Mouse (Mus musculus): ENCODE results near the gene Gm960.

Gene Gm960

DNA sequence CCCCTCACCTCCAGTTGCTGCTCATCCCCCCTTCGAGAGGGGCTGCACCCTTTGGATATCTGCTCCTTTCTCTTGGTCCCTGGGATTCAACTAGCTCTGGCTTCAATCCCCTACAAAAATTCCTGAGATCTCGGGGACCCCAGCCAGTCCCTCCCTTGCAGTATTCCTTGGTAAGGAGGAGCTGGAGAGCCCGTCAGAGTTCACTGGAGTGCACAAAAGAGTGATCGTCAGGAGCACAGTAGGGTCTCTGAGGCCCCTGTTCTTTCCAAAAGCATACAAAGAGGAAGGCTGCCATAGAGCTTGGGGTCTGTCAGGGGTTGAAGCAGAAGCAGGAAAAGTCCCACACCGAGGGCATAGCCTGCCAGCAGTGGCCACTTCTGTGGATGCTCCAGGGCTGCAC lies 75.7 kb downstream of the Gm960 start:
- peak; percentile 87 for DNase-seq

DNA sequence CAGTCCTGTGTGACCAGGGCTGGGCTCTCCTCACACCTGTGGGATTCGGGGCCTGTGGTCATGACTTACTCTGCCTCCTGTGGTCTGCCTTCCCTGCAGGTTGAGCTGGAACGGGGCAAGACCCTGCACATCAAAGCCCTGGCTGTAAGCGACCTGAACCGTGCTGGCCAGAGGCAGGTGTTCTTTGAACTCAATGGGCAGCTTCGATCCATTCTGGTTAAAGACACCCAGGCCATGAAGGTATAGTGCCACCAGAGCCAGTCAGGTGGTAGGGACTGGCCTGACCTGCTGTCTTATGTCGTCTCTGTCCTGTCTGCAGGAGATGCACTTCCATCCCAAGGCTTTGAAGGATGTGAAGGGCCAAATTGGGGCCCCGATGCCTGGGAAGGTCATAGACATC lies 77.7 kb downstream of the Gm960 start:
- DNase-seq = peak; percentile 88

DNA sequence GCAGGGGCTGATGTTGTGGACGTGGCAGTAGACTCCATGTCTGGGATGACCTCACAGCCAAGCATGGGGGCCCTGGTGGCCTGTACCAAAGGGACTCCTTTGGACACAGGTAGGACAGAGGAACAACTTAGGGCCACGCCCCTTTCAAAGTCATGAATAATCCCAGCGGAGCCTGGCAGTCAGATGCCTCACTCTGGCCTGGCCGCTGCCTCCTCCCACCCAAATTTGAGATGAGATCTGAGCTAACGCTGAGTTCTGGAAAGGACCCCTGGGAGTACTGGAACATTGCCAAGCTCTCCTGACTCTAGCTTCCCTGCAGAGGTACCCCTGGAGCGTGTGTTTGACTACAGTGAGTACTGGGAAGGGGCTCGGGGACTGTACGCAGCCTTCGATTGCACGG lies 79.0 kb downstream of the Gm960 start:
- DNase-seq = peak; percentile 90

DNA sequence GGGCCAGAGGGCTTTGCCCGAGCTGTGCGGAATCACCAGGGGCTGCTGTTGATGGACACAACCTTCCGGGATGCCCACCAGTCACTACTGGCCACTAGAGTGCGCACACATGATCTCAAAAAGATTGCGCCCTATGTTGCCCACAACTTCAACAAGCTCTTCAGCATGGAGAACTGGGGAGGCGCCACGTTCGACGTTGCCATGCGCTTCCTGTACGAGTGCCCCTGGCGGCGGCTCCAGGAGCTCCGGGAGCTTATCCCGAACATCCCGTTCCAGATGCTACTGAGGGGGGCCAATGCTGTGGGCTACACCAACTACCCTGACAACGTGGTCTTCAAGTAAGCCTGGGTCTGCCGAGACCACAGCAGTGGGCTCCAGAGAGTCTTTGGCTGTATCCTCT lies 80.3 kb downstream of the Gm960 start:
- DNase-seq = no peak

DNA sequence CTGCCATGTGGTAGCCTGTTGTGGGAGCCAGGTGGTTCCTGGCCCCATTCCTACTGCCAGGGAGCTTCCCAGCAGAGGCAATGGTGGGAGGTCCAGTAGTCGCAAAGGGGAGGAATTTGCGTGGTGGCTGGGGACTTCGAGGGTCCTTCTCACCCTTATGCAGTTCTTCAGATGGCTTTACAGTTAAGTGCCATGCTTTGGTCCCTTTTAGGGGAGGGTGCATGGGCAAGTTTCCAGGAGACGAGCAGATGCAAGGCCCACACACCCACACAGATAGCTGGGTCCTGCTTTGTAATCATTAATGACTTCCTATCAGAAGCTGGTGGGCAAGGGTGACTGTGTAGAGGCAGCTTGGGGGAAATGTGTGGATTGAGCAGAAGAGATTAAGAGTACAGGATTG lies 81.9 kb downstream of the Gm960 start:
- no peak for DNase-seq

DNA sequence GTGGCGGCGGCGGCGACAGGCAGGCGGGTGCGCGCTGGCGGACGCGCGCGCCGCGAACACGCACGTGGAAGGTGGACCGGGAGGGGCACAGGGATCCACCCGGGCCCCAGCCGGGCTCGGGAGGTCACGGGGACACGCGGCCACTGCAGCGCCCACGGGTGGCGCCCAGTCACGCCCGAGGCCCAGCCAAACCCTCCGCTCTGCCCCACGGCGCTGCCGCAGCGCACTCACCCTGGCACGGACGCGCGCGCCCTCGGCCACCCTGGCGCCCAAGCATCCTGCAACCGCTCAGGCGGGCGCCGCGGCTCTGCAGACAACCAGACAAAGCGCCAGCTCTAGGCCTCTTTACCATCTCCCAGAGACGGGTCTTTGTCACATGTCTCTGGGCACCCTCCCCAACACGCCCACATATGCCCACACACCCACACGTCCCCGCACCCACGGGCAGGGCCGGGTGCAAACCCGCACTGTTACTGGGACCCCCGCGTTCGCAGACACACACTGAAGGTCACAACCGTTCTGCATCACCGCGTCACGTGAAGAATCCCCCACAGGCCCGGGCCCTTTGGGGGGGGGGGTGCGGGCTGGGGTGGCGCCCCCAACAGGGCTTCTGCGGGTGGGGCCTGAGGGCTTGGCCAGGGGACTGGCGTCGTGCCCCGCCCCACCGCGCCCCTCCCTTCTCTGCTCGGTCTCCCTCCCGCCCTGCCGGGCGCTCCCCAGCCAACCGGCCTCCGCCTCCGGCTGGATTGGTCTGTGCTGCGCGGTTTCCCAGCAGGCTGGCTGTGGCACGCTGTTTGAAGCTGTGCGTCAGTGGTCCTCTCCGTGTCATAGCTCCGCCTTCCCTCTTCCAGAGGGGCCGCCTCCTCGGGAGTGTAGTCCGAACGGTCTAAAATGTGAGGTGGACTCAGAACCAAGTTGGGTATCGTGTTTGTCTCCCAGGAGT lies 83.0 kb downstream of the Gm960 start, which contains the start of gene Lrfn4:
Lrfn4 (minus strand) TSS at position 517 of the 943 bp plus-strand sequence.
- peak; percentile 99 for DNase-seq

DNA sequence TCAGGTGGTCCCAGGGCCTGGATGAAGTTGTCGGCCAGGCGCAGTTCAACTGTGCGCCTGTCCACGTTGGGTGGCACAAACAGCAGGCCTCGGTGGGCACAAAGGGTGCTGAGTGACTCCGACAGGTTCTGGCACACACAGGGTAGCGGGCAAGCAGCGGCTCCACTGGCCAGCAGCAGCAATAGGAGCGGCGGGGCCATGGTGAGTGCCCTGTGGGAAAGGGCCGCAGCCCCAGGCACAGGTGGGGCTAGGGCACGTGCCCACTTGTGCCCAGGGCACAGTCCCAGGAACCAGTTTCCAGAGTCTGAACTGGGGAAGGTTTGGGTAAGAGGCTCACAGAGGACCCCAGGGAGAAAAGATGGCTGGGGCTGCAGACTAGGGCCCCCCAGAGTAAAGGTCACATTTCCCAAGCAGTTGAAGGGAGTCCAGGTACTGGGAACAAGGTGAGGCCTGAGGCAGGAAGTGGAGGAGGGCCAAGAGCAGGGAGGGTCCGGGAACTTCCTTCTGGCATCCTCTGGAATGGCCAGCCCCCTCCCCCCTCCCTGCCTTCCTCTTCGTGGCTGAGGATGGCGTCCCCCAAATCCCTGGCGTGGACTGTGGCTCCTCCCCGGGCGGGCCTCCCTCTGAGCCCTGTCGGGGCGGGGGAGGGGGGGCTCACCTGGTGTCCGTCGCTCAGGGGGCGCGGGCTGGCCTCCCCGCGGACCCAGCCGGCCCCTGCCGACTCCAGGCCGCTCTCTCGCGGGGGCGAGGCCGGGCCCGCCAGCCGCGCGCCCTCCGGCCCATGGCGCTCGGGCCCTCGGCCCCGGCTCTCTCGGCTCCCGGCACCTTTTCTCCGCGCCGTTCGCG lies 83.9 kb downstream of the Gm960 start:
- DNase-seq = peak; percentile 93

DNA sequence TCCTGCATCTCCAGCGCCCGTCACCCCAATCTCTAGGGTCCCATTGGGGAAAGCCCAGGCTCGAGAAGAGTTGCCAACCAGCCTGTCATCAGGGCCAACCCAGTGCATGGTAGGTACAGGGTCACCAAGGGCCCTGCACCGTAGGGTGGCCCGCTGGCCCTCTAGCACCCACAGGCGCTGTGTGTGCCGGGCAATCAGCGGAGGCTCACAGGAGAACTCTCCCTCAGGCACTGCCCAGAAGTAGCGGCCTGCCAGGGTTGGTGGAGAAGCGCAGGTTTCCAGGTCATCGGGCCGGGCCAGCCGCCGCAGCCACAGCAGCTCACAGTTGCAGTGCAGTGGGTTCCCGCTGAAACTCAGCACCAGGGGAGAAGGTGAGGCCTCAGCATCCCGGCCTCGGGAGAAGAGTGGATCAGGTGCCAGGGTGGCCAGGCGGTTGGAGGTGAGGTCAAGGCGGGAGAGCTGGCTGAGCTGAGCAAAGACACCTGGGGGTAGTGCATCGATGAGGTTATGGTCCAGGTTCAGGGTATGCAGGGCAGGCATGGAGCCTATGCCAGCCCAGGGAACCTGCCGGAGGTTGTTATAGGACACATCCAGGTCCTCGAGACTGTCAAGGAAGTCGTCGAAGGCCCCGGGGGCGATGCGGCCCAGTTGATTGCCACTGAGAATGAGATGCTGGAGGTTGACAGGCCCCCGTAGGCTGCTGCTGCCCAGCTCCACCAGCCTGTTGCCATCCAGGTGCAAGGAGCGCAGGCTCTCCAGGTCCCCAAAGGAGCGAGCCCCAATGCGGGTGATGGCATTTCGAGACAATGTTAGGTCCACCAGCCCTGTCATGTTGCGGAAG lies 84.8 kb downstream of the Gm960 start:
- peak; percentile 91 for DNase-seq

DNA sequence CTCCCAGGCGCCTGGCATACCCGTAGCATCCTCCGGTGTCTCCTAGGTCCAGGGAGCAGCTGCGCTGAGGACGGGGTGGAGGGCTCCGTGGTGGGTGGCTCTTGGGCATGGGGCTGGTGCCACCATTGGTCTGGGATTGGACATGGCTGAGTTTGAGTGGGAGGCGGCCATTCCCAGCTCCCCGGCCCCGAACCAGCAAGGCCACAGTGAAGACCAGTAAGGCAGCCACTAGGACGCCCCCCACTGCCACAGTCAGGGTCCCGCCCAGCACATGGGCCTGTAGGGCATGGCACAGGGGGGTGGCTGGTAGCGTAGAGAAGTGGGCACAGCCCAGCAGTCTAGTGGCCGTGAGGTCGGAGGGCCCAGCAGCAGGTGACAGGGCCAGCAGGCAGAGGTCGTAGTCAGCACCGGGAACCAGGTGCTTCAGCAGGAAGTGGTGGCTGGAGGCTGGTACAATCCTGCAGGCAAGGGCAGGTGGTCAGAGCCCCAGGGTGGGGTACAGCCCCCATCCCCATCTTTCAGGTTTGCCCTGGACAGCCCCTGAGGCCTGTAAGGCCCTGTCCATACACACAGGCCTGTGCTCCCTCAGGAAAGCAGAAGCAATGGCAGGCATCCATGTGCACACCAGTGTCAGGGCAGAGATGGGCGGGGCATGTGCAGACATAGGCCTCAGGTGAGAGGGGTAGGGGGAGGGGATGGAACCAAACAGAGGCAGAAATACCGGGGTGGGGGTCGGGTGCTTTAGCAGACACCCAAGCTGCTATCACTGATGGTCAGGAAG lies 86.1 kb downstream of the Gm960 start:
- DNase-seq = peak; percentile 92

DNA sequence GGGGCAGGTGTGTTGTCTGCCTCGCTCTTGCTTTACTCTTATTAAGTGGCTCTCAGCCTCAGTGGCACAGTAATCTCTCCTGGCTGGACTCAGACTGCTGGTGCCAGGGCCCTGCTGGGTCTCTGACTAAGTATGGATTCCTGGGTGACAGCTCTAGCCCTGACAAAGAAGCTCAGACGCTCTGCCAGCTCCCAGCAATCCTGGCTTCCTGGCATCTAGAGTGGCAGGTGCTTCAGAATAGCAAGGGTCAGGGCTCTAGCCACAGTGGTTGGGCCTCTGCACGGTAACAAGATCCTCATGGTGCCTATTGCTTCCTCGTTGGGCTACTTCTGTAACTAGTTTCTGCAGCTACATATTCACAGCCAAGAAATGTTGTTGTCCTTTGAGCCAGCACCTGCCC lies 88.4 kb downstream of the Gm960 start:
- DNase-seq = peak; percentile 96

DNA sequence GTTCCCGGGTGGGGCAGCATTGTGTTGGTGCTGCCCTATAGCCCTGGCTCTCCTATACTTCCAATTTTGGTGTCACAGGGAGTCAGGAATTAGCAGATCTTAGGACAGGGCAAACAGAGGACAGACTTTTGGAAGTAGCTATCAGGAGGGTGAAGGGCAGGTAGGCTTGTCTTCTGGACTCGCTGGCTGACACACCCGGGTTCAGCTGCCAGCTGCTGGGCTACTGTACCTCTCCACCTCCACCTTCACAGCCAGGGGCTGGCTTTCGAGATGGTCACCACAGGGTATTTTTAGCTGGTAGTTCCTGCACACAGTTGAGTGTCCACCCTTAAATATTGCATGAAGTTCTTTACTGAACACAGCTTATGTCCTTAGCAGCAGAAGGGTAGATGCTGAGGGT lies 90.0 kb downstream of the Gm960 start:
- peak; percentile 94 for DNase-seq

DNA sequence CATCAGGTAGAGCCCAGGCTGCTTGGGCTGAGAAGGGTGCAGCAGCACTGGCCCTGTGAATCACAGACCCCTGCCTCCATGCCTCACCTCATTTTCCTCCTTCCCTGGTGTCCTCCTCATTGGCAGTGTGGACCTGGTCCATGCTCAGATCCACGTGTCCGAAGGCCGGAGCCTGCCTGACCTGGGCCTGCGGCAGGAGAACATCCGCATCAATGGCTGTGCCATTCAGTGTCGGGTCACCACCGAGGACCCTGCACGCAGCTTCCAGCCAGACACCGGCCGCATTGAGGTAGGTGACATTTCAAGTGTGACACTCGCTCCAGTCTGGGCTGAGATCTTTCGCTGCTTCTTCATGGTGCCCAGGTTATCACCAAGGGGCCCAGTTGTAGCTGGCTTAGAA lies 91.1 kb downstream of the Gm960 start:
- peak; percentile 86 for DNase-seq

DNA sequence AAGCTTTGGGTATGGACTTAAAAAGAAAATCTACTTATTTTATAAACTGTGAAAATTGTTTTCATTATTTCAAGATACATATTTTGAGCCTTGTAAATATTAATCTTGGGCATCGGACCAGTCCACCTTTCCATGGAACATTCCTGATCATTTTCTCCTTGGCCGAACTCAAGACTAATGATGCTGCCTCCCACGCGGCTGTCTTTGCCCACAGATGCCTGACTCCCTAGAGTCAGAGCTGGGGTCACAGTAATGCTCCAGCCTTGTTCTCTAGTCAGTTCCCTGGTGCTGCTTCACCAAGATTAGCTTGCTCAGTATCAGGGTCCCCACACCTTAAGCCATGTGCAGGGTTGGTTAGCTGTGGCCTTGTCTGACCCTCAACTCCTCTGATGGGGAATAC lies 92.8 kb downstream of the Gm960 start:
- peak; percentile 76 for DNase-seq

DNA sequence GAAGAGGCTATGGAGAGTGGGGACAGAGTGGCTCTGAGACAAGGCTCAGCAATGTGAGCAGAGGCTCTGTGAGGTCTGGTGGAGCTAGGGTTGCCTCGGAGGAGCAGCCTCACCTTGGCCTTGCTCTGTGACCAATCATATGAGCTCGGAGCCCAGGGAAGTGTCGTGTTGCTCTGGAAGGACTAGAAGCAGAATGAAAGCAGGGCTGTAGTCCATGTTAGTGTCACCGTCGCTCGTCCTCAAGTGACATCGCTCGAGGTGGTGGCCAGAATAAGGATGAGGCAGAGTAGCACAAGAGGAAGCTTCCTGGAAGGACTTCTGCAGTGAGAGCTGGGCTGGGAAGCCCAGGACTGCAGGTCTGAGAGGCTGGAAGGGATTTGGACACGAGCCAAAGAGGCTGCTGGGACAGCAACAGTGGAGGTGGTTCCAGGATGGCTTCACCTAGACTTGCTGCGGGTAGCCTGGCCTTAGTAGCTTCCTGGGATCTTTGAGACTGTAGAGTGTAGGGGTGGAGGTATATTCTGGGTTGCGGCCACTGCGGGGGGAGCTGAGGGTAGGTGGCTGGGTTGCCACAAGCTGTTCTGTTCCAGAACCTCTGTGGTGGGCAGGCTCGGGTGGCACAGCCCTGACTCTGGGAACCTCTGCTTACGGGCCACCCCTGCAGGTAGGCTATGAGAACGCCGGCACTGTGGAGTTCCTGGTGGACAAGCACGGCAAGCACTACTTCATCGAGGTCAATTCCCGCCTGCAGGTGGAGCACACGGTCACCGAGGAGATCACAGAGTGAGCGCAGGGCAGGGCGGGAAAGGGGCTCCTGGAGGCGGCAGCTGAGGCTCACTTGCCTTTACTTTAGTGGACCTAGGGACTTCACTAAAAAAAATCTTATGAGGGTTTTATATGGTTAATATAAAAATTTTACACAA lies 94.4 kb downstream of the Gm960 start:
- DNase-seq = peak; percentile 86

DNA sequence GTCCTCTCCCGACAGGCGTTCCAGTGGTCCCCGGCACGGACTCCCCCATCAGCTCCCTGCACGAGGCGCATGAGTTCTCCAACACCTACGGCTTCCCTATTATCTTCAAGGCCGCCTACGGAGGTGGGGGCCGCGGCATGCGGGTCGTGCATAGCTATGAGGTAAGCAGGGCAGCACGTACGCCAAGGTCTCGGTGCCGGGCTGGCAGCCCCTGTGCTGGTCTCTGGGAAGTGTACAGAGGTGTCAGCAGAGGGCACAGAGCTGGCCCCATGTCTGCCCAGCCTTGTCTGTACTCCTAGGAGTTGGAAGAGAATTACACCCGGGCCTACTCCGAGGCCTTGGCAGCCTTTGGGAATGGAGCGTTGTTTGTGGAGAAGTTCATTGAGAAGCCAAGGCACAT lies 96.0 kb downstream of the Gm960 start:
- peak; percentile 86 for DNase-seq

DNA sequence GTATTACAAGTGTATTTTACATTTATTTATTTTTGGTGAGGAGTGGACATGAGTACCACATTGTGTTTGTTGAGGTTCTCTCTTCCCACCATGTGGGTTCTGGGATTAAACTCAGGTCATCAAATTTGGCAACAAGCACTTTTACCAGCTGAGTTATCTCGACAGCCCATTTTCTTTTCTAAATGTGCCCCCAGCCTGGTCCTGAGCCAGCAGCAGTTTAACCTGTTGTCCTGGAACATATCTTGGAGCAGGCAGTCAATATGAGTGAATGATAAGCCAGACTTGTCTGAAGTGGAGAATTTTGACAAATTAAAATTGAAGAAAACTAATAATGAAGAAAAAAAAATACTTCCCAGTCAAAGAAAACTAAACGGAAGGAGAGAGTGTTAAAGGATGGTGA lies 102.4 kb downstream of the Gm960 start:
- DNase-seq = no peak

DNA sequence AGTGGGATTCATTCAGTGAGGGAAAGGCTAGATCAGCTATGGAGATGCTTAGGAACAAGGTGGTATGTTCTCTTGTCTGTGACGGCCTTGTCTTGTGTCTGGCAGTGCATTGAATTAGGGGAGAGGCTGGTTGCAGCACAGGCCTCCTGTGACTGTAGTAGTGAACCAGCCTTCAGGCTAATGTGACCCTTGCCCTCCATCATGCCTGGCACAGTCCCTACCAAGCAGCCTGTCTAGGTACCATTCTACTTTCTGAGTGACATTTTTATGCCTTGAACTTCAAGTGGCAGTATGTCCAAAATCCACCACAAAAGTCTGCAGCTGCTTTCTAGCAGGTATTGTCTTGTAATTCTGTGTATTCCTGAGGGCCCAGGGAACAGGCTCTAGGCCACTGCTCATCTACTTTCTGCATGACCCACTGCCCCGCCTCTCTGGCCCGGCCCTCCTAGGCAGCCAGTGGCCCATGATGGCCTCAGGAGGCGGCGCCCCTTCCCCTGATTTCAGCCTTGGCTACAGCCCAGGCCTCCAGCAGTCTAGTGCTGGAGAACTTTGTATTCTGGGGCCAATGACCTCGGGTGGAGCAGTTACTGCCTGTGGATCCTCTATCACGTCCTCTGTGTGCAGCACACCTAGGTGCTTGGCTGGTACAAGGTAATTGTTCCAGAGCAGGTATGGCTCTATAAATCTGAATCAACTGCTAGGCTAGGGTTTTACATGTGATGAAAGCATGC lies 104.5 kb downstream of the Gm960 start:
- no peak for DNase-seq

DNA sequence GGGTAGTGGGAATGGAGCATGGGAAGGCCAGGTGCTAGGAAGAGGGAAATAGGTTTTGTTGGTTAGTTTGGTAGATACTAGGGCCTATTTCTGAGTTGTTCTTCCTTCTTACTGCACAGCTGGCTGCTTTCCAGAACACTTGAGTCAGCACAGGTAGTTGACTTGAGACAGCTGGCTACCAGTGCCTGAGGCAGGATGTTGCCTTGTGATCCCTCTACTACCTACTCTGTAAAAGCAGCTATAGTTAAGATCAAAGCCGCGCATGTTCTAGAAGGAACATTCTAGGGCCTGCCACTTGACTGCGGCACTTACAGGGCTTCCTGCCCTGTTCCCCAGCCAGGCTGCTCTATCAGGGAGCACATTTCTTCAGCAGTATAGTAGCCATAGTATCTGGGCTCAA lies 108.4 kb downstream of the Gm960 start:
- DNase-seq = no peak

DNA sequence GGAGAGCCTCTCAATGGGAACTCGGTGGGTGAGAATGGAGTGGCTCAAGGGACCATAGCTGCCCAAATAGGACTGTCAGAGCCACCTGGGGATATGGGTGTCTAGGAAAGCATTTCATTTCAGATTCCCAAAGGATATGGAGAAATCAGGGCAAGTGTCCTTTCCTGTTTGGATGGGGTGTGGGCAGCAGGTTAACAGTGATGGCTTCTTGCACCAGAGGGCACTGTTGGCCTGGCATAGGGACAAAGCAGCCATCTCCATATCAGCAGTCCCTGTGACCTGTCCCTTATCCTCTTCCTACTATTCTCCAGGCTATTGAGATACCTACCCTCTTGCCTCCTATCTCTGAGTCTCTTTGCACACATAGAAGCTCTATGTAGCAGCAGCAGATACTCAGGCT lies 109.4 kb downstream of the Gm960 start:
- DNase-seq = no peak

DNA sequence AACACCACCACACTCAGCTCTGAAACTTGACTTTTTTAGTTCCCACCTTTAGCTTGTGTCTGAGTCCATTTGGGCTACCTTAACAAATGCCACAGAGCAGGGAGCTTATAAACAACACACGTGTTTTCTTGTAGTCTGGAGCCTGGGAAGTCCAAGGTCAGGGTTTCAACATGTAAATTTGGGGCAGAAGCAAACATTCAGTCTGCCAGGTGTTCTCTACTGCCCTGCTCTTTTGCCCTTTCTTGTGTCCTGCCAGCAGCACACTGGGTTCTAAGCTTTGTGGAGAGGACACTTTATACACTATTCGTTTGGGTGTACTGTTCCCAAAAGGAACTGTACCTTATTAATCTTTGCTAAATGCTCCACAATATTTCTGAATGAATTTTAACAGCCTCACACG lies 110.0 kb downstream of the Gm960 start:
- no peak for DNase-seq

Measured in heart, adult 11 months (tissue).